Mouse (Mus musculus) hematopoietic multipotent progenitor cell, adult 10-12 weeks (in vitro differentiated cells): ENCODE data around the gene Tex13c2. TPM values are rescaled to one million over a fixed set of nuclear protein-coding genes. Genes with fewer than 3 reads are reported as not detected.

Experiments
- polyA plus RNA-seq: library from polyadenylated mRNA; stranded (reverse); fragments of >175 nt; gene quantifications from 2 replicates; pipeline ENCODE4 v1.2.3, GENCODE M21; 2012; ENCODE audit warnings: low replicate concordance

The Tex13c2 gene
- not detected in 2 replicates for polyA plus RNA-seq

GRCm38 (mm10) chrX:42489446-42489845 is at the start of gene Tex13c2:
Gene Tex13c2, plus strand, starts transcription at chrX:42489691.

GRCm38 (mm10) chrX:42502291-42503043 is 13.0 kb downstream of the Tex13c2 start, which contains the start of gene Sh2d1a:
Gene Sh2d1a, plus strand, starts transcription at chrX:42502453.

Other genes starting within 250 kb of the Tex13c2 start
- 0.22 and 0.74 TPM in 2 replicates for gene Sh2d1a, start 12.8 kb downstream of the Tex13c2 start, polyA plus RNA-seq